Mouse (Mus musculus) MN1 (cell line): ENCODE measurements around the gene Fam19a4.

Experiments
- DNase-seq: peaks from one replicate; pipeline ENCODE4 v3.0.0-alpha.2; 2016; ENCODE audit warnings: low spot score

Gene Fam19a4

DNA sequence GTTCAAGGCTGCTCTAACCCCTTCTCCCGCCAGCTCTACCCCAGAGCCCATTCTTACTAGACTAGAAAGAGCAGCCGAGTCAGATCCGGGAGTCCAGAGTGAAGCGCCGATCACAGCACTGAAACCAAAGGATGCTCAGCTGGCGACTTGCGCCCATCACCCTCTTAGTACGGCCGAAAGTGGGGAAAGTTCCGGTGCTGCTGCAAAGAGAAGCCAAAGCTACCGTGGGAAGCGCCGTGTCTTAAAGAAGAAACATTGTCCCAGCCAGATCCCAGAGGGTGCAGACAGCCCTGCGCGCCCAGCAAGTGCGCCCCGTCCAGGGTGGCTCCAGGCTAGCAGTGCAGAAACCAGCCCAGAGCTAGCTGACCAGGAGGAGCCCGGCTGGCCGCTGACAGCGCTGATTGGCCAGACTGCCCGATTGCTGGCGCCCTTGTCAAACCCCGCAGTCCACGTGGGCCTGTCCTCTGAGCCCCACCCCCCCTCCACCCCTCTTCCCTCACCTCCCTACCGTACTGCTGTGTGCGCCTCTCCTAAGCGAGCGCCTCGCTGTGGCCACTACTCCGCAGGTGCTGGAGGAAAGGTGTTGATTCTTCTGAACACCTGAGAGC, at the start of gene Fam19a4:
Gene Fam19a4, minus strand, starts transcription at position 340 of the 608 bp plus-strand sequence.
- DNase-seq, result no peak

DNA sequence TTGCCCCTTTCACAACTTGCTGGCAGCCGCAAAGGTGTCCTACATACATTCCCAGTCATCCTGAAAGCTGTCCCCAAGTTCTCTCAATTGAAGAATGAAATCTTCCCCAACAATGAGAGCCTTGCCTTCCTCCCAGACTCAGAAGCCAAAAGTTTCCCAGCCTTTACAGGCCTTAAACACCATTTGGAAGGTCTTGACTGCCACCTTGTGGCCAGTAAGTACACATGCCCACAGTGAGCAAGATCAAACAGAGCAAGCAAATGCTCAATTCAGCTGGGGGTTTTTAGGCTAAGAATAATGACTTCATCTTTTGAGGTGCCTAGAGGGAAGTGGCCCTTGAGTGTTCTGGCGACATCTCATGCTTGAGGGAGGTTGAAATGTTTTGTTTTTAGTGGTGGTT, 46.6 kb upstream of the Fam19a4 start:
- peak; percentile 75 for DNase-seq

DNA sequence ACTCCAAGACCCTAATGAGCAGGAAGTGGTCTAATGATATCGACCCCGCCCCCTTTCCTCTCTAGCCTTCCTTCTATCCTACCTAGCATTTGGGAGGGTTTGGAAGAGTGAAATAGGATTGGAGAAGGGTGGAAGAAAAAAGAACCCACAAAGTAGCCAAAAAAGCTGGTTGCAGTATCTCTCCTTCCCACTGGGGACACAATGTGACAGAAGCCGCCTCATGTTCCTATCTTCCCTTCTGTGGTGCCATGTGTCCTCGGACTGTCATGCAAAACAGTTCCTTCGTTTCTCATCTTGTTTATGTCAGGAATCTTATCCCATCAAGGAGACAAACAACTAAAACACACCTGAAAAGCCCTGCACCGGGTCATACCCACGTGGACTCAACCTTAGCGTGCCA, 45.9 kb upstream of the Fam19a4 start:
- DNase-seq, result no peak

DNA sequence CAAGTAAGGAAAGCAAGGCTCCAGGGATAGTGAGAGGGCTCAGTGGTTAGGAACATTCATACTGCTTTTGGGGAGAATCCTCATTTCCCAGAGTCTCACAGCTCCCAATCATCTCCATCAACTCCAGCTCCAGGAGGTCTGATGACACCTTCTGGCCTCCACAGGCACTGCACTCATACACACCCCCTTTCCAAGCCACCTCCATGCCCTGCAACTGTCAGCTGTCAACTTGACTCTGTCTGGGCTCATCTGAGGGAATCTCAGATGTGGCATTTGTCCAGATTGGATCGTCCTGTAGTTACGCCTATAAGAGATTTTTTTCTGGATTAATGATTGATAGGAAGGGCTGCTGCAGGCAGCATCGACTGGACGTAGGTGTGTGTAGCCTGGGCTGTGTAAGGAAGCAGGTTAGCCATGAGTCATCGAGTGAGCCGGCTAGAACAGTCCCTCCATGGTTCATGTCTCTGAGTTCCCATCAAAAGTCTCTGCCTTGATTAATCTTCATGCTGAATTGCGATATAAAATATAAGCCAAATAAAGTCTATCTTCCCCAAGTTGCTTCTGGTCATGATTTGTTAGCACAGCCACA, 44.1 kb upstream of the Fam19a4 start:
- DNase-seq, result no peak

DNA sequence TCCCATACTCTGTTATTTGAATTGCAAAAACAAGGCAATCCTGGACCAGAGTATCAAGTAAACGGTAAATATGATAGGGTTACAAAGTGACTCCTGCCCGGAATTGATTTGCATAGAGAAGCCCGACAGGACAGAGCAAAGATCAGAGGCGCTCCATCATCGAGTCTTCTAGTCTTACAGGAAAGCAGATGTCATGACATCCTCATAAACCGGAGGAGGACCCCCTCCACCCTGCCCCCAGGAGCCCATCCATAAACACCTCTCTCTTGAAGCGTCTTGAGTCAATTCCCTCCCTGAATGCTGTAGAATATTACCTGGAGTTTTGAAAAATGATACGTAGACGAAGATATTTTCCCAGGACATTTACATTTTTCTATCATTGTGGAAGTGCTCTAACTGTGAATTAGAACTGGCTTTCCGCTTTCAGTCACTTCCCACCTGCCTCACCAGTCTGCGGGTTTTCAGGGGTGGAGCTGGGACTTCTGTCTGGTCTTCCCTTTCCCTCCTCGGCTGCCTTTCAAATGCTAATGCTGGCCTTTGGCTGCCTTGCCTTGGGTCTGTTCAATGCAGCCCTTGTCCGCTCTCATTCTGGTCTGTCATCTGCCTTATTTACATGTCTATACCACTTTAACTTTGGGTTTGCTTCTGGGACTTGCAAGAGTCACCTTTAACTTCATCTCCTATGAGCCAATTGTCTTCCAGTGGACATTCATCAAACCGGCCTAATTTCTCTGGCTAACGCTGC, 41.9 kb upstream of the Fam19a4 start:
- no peak for DNase-seq

DNA sequence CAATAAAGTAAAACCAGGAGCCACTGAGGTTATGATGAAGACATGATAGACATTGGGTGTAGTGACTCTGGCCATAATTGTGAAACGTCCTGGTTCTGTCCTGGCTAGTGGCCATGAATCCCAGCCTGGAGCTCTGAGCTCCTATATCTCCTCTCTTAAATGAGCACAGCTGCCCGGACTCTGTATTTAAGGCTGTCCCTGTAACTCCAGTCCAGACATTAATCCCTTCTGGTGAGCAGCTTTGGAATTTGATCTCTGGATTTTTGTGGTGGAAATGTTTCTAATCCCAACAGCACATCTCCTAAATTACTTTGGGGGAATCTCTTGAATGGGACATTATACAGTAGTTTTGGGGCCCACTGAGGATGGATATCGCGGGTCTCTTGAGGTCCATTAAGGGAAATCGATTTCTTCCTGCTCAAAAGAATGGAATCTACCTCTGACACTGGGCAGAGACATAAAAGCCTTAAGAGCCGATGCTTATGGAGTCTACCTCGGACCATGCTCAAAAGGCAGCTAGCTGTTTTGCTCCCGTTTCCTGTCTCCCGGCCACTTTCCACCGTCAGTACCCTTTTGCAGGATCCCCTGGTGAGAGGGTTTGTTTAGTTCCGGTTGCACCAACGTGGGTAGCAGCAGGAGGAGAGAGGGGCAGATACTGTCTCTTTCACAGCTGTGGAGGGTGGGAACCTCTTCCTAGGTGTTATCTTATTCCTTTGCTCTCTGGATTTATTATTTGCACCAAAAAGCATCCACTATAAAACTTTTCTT, 41.2 kb upstream of the Fam19a4 start:
- DNase-seq, result no peak

DNA sequence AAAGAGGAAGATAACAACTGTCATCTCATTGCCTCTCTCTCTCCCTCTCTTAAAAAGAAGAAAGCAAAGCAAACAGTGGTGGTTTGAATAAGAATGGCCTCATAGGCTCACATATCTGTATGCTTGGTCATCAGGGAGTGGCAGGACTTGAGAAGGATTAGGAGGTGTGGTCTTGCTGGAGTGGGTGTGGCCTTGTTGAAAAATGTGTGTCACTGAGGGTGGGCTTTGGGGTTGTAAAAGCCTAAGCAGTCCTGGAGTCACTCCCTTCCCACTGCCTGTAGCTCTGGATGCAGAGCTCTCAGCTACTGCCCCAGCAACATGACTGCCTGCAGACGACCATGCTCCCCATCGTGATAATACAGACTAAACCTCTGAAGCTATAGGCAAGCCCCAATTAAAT, 22.1 kb upstream of the Fam19a4 start:
- no peak for DNase-seq

DNA sequence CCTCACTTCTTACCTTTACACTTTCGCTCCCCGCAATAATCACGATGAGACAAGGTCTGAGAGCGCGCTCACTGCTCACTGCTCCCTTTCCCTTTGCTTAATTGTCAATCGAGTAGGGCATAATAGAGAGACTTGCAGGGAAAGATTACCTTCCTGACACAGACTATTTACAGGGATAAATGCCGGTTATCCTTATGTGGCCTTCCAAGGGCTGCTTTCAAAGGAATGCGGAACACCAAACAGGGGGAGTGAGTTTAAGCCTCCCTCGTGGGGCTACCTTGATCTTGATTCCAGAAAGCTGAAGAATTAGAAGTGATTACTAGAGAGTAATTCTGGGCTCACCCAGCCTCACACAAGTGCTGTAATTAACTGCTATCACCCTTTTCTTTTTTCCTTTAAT, 19.8 kb upstream of the Fam19a4 start:
- no peak for DNase-seq

DNA sequence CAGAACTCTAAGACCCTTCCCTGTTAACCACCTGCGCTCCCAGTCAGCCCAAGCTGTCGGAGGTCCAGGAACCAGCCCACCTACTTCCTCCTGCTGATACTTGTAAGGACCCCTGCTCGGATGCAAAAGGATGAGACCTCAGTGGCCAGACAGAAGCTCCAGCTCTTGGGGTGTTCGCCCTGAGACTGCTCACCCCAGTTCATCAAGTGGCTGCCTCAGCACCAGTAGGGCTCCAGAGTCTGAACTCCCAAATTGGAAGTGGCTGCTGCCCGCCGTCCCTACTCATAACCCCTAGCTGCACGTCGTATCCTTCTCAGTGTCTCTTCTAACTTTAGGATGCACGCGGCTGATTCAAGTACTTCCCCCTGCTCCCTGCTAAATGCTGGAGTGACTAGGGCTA, 614 bp downstream of the Fam19a4 start:
- no peak for DNase-seq

DNA sequence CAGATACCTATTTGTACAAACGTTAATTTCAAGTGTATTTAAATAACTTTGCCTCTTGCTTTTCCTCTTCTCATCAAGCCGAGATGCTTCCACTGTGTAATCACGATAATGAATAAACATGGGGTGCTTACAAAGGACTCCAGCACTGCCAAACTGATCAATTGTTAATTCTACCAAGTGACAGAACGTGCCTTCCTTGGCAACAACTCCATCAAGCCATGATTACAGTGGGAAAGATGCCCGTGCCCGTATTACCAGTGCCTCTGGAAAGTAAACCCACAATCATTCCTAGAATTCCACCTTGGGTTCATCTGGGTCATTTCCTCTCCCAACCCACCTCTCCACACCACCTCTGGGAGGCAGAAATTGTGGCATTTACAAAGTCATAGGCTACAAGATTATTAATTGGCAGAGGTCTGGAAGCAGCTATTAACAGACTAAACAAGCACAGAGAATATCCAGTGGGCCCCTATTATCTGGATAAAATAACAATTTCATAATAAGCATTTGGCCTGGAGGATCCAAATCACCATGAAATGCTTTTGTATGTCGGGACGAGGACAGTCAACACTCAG, 7.9 kb downstream of the Fam19a4 start:
- DNase-seq, result no peak

DNA sequence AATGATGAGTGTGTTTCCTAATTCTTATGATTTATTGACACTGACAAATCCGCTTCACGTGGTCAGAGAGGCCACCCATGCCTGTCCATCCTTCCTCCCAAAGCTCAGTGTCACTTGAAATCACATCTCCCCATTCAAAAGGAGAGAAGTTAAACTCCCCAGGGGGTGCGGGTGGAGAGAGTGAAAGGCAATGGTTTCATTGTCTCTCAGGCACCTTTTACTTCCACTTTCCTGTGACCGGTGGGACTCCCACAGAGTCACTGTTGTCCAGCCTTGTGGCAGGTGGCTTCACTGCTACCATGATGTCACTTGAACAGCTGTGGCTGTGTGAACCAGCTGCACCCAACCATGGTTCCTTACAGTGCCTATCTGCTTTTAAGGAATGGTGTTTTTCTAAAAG, 11.8 kb downstream of the Fam19a4 start:
- no peak for DNase-seq

DNA sequence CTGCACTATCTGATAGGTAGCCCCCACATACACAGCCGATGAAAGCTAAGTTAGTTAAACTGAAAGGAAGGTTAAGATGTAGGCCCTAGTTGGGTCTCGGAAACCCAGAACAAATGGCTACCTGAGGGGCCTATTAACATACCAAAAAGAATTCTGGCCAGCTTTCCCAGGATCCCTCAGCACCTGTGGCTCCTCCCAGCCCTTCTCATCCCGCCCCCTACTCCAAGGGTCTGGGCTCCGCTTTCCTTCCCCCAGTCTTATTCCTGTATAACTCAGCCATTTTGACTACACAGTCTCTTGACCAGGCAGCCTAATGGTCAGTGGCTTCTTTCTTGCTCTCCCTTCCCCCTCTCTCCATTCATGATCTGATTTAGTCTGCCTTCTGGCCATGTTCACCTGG, 13.7 kb downstream of the Fam19a4 start:
- no peak for DNase-seq

DNA sequence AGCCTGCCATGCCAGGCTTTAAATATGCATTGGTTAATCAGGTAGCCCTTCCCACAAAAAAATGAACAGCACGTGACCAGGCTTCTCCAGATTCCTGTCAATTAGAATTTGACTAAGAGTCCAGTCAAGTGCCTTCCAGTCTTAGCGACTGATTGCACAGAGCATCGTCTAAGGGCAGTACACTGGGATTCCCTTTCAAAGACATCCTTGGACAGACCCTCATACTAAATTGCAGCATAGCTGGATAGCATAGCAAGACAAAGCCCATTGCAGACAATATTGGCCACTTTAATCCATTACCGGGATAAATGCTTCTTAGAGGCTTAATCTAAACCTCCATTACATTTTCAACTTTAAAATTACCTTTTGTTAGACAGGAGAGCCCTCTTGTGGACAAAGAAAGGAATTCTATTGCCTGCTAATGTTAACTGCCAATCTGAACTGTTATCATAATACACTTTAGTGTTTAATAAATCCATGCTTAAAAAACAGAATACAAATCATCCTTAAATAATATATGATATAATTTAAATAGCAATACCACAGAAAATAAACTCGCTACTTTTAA, 33.0 kb downstream of the Fam19a4 start:
- peak; percentile 47 for DNase-seq

DNA sequence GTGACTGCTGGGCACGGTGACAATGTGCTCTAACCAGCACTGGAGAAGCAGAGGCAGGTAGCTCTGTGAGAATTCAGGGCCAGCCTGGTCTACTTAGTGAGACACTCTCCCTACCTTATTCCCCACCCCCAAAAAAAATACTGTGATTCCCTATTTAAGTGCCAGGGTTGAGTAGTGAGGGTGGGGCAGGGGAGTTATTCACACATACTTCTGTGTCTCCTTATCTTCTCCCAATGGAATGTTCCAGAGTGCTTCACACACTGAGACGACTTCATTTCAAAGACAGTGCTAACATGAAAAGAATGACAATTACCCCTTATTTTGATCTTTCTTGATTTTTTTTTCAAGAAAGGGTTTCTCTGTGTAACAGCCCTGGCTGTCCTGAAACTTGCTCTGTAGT, 40.9 kb downstream of the Fam19a4 start:
- no peak for DNase-seq

DNA sequence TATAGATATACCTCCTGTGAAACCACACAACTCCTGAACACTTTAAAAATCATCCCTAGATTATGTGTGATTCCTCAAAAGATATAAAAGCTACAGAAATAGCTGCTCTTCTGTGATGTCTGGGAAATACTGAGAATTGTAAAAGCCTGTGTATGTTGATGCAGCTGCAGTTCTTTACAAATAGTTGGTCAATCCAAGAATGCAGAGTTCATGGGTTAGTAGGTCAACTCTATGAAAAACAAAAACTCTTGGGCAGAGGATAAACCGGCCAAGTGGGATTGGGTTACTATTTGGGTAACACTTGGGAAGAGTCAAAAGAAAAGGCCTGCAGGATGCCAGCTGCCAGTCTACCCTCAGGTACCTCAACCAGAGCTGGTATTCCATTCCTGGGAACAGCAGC, 43.5 kb downstream of the Fam19a4 start:
- no peak for DNase-seq

DNA sequence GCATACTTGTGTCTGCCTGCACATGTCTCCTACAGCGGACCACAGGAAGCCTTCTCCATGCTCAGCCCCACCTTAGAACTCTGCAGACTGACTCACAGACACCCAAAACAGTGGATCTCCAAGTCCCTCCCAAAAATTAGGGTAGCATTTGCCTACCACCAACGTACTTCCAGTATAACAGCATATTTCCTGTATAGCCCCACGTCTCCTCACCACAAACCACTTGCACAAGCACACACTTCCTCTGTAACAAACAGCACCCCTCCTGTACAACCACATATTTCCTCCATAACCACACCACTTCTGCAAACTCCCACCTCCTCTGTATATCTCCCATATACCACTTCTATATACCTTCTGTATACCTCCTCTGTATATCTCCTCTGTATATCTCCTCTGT, 44.2 kb downstream of the Fam19a4 start:
- DNase-seq, result no peak

DNA sequence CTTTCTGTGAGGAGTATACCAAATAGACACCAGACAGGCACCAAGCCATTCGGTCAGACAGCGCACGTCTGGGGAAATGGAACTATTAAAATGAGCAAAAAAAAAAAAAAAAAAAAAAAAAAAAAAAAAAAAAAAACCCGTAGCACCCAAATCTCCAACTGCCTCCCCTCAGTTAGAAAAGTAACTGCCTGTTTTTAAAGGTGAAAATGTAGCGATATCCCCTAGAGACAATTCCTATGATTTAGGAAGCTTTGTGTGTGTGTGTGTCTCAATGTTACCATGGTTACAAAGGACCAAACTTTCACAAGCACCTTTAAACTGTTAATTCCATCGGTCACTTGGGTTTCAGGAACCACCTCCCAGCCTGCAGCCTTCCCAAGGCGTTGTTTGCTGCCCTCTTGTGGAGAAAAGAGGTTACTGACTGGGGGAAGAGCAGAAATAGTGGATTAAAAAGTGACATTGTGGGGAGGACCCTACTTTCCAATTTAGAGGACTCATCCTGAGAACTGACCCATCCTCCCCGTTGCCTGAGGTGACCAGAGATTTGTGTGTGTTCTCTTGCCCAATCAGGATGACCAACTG, 53.6 kb downstream of the Fam19a4 start:
- DNase-seq, result peak; percentile 55

DNA sequence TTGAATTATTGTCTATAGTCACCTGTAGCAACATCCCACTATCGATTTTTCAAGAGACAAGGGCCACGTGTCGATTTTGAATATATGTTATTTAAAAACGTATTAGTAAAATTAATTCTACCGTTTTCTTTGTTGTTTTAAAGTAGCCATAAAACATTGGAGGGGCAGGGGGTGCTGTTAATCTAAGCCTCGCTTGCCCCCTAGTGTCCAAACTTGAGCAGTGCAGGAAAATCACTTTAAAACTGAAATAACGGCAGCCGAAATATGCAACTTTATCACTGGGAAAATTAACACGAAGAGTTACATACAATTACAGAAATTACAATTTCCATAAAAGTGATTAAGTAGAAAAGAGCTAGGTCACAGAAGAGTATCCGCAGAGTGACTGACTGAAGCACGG, 55.2 kb downstream of the Fam19a4 start:
- DNase-seq, result peak; percentile 35

DNA sequence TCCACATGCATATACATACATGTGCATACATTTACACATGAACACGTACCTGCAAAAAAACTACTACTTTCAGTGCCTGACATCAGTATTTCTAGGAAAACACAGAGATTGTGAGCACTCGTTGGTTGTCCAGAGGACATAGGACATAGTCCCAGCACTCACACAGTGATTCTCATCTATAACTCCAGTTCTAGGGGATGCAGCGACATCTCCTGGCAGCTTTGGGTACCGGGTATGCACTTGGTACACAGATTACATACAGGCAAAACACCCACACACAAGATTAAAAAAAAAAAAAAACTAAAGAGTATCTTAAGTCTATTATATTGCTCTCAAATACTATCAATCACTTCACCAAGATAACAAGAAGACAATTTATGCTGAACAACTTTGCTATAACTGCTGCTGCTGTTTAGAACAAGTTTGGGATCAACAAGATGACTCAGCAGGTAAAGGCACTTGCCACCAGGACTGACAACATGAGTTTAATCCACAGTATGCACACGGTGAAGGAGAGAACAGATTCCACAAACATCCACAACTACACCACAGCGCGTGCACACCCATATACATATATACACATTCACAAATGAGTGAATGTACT, 64.6 kb downstream of the Fam19a4 start:
- no peak for DNase-seq

DNA sequence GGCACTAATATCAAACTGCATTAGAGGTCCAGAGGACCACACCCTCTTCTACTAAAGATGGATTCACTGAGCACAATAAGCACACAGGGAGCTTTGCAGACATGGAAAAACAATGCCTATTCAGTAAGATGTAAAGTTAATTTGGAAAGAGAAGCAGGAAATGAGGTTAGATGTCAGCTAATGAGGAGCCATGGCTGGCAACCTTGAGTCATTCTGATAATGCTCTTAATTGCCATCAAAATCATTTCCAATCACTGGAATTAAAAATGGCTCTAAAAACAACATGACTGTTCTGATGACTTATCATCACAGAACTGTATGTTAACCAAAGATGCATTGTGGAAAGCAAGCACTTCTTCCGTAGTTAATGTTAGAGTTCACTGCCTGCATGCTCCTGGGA, 68.5 kb downstream of the Fam19a4 start:
- no peak for DNase-seq

DNA sequence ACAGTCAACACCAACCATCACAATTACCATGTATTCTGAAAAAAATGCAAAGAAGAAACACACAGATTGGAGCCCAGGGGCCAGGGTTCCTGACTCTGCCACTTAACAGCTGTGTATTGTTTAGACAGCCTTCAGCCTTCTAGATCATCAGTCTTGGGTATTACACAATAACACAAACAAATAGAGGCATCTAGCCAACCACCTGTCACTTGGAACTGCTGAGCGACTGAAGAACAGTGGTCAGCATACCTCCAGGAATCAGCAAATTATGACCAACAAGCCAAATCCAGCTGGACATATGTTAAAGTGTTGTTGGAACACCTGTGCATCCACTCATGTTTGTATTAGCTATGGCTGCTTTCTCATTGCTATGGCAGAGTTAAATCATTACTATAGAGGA, 82.7 kb downstream of the Fam19a4 start:
- no peak for DNase-seq
